Mouse (Mus musculus) gastrocnemius, adult 2 months (tissue): ENCODE results near the gene Btnl1. TPM values are rescaled to one million over a fixed set of nuclear protein-coding genes. Genes with fewer than 3 reads are reported as not detected.
A peak's percentile ranks its signal among the peaks of the same experiment; 100 is the strongest.

Experiments used
- DNase-seq: peaks from one replicate; pipeline ENCODE4 v3.0.0; 2022
- H3K27ac ChIP-seq: fragments of 200-600 bp; 2 replicates; pipeline ENCODE4 v1.8.1; 2022; ENCODE audit warnings: mild to moderate bottlenecking
- H3K4me3 ChIP-seq: fragments of 200-600 bp; 2 replicates; pipeline ENCODE4 v1.8.1; 2022; ENCODE audit warnings: mild to moderate bottlenecking, moderate library complexity
- CTCF ChIP-seq: fragments of 200-600 bp; IDR thresholded peaks from 2 replicates; pipeline ENCODE4 v1.8.1; 2022; ENCODE audit warnings: antibody characterized with exemption, mild to moderate bottlenecking, moderate library complexity
- intact Hi-C: fragments of 180-260 bp; cut with DNase I; formaldehyde crosslinking; loops from one replicate; pipeline ENCODE4 v1.15.1; 2025
- total RNA-seq, 2 experiments: library from RNA; stranded (reverse); gene quantifications; 2 replicates each; pipeline ENCODE4 v1.2.3; 2021

Gene Btnl1
- total RNA-seq, 2 experiments from 2014 or later: not detected

GRCm38 (mm10) chr17:34363676-34364310 is 13.1 kb upstream of the Btnl1 start:
- intact Hi-C loops: no loop called here
- H3K4me3 ChIP-seq: no peak overlapping the region
- TF ChIP-seq CTCF: no peak
- no peak overlapping the region for H3K27ac ChIP-seq
- DNase-seq: no peak

- intact Hi-C loops: no loop called here
- no peak for TF ChIP-seq CTCF
These were observed 11.9 kb upstream of the Btnl1 start for GRCm38 (mm10) chr17:34365031-34365430.

GRCm38 (mm10) chr17:34370563-34370962 is 6.4 kb upstream of the Btnl1 start:
- Histone ChIP-seq H3K4me3 (no peak overlapping the region), H3K27ac (no peak overlapping the region)
- no peak for TF ChIP-seq CTCF
- intact Hi-C loops: no loop called here
- DNase-seq: no peak

More at GRCm38 (mm10) chr17:34365031-34365430, 11.9 kb upstream of the Btnl1 start:
- H3K27ac ChIP-seq: no peak overlapping the region
- H3K4me3 ChIP-seq: peak overlapping the region; percentile 33
- peak; percentile 24 for DNase-seq

GRCm38 (mm10) chr17:34373055-34373709 is 3.8 kb upstream of the Btnl1 start:
- no peak for TF ChIP-seq CTCF
- DNase-seq: no peak
- intact Hi-C loops: no loop called here
- Histone ChIP-seq H3K27ac (no peak overlapping the region), H3K4me3 (no peak overlapping the region)

GRCm38 (mm10) chr17:34377450-34378209 is 698 bp downstream of the Btnl1 start:
- DNase-seq: no peak
- intact Hi-C loops: no loop called here

GRCm38 (mm10) chr17:34378716-34379115 is 1.8 kb downstream of the Btnl1 start:
- no peak for TF ChIP-seq CTCF
- Histone ChIP-seq H3K27ac (no peak overlapping the region), H3K4me3 (no peak overlapping the region)
- DNase-seq: no peak
- intact Hi-C loops: no loop called here

More at GRCm38 (mm10) chr17:34377450-34378209, 698 bp downstream of the Btnl1 start:
- no peak overlapping the region for H3K4me3 ChIP-seq
- no peak for TF ChIP-seq CTCF
- H3K27ac ChIP-seq: no peak overlapping the region

GRCm38 (mm10) chr17:34379451-34379850 is 2.5 kb downstream of the Btnl1 start:
- DNase-seq: no peak
- H3K27ac ChIP-seq: no peak overlapping the region
- intact Hi-C loops: no loop called here
- H3K4me3 ChIP-seq: no peak overlapping the region
- no peak for TF ChIP-seq CTCF

GRCm38 (mm10) chr17:34381876-34382275 is 4.9 kb downstream of the Btnl1 start:
- no peak overlapping the region for H3K4me3 ChIP-seq
- no peak for DNase-seq
- no peak for TF ChIP-seq CTCF
- intact Hi-C loops: no loop called here
- no peak overlapping the region for H3K27ac ChIP-seq

- no peak for DNase-seq
- intact Hi-C loops: no loop called here
- Histone ChIP-seq H3K4me3 (no peak overlapping the region), H3K27ac (no peak overlapping the region)
- peak; percentile 13; the same call in 1 of the 2 replicates for TF ChIP-seq CTCF
These were observed 6.3 kb downstream of the Btnl1 start for GRCm38 (mm10) chr17:34383212-34383611.

- no peak for DNase-seq
- Histone ChIP-seq H3K4me3 (no peak overlapping the region), H3K27ac (no peak overlapping the region)
- intact Hi-C loops: no loop called here
- TF ChIP-seq CTCF: no peak
These were observed 7.8 kb downstream of the Btnl1 start for GRCm38 (mm10) chr17:34384699-34385098.

GRCm38 (mm10) chr17:34386656-34387055 is 9.7 kb downstream of the Btnl1 start:
- no peak for TF ChIP-seq CTCF
- no peak for DNase-seq
- intact Hi-C loops: no loop called here
- no peak overlapping the region for H3K27ac ChIP-seq
- no peak overlapping the region for H3K4me3 ChIP-seq

- intact Hi-C loops: no loop called here
- Histone ChIP-seq H3K4me3 (no peak overlapping the region), H3K27ac (no peak overlapping the region)
- peak; percentile 23 for DNase-seq
- peak; percentile 62 for TF ChIP-seq CTCF
These were observed 11.6 kb downstream of the Btnl1 start for GRCm38 (mm10) chr17:34388513-34388912.

GRCm38 (mm10) chr17:34391507-34391906 is 14.6 kb downstream of the Btnl1 start:
- intact Hi-C loops: no loop called here
- peak; percentile 15 for DNase-seq
- peak overlapping the region; percentile 61; the same call in 1 of the 2 replicates for H3K4me3 ChIP-seq
- no peak for TF ChIP-seq CTCF
- H3K27ac ChIP-seq: no peak overlapping the region
